Mouse (Mus musculus) spleen, postnatal 36 days (tissue): ENCODE measurements around the gene Serpina3j.
"Not testable (repeated sequence)": the region's sequence is repeated elsewhere in the genome, so short reads cannot be mapped to it uniquely, and the experiment has no call there.

Experiments used
- DNase-seq, 2 experiments: peaks; one replicate each; pipeline ENCODE4 v3.0.0; 2022; ENCODE audit warnings: low spot score in 2 of 2, mixed read lengths in 1 of 2

Serpina3j gene

GRCm38 (mm10) chr12:104314253-104314652, at the start of gene Serpina3j:
TSS of gene Serpina3j (plus strand) at chr12:104314553.
- DNase-seq: no peak

- peak; percentile 6 to 11 for DNase-seq
Measured at GRCm38 (mm10) chr12:104266374-104266773, 48.0 kb upstream of the Serpina3j start.

- no peak for DNase-seq
Measured at GRCm38 (mm10) chr12:104278216-104279055, 35.9 kb upstream of the Serpina3j start.

- DNase-seq: no peak
Measured at GRCm38 (mm10) chr12:104279056-104279435, 35.3 kb upstream of the Serpina3j start.

GRCm38 (mm10) chr12:104283380-104283779, 31.0 kb upstream of the Serpina3j start:
- no peak for DNase-seq

- no peak for DNase-seq
Measured at GRCm38 (mm10) chr12:104288336-104288735, 26.0 kb upstream of the Serpina3j start.

GRCm38 (mm10) chr12:104289872-104290271, 24.5 kb upstream of the Serpina3j start:
- DNase-seq: no peak

- no peak for DNase-seq
Measured at GRCm38 (mm10) chr12:104293963-104294362, 20.4 kb upstream of the Serpina3j start.

GRCm38 (mm10) chr12:104298049-104298448, 16.3 kb upstream of the Serpina3j start:
- no peak for DNase-seq

GRCm38 (mm10) chr12:104305991-104306390, 8.4 kb upstream of the Serpina3j start:
- DNase-seq: no peak

- DNase-seq: no peak
Measured at GRCm38 (mm10) chr12:104322454-104322853, 8.1 kb downstream of the Serpina3j start.

- DNase-seq: no peak
Measured at GRCm38 (mm10) chr12:104331701-104332100, 17.3 kb downstream of the Serpina3j start.

- not testable (repeated sequence) for DNase-seq
Measured at GRCm38 (mm10) chr12:104336873-104337272, 22.5 kb downstream of the Serpina3j start.

- DNase-seq: not testable (repeated sequence)
Measured at GRCm38 (mm10) chr12:104338226-104338625, 23.9 kb downstream of the Serpina3j start, which contains the start of the genes Serpina3k and Serpina3m. TSS of gene Serpina3k (plus strand) at chr12:104338486. TSS of gene Serpina3m (plus strand) at chr12:104338486.

GRCm38 (mm10) chr12:104338705-104339104, 24.4 kb downstream of the Serpina3j start:
- no peak for DNase-seq

GRCm38 (mm10) chr12:104342489-104342888, 28.1 kb downstream of the Serpina3j start:
- DNase-seq: not testable (repeated sequence)

GRCm38 (mm10) chr12:104345181-104345580, 30.8 kb downstream of the Serpina3j start:
- DNase-seq: no peak

GRCm38 (mm10) chr12:104345707-104346106, 31.4 kb downstream of the Serpina3j start:
- DNase-seq: no peak

GRCm38 (mm10) chr12:104347091-104347490, 32.7 kb downstream of the Serpina3j start:
- DNase-seq: no peak

- not testable (repeated sequence) for DNase-seq
Measured at GRCm38 (mm10) chr12:104351812-104352211, 37.5 kb downstream of the Serpina3j start.

GRCm38 (mm10) chr12:104356006-104356405, 41.7 kb downstream of the Serpina3j start:
- DNase-seq: no peak

- no peak for DNase-seq
Measured at GRCm38 (mm10) chr12:104369986-104370385, 55.6 kb downstream of the Serpina3j start.
